Mouse (Mus musculus) heart, embryonic 10.5 days (tissue): ENCODE results near the gene Zfp985. TPM values are rescaled to one million over a fixed set of nuclear protein-coding genes. Genes with fewer than 3 reads are reported as not detected.

Experiments used
- polyA plus RNA-seq: library from polyadenylated mRNA; unstranded; fragments of >200 nt; fragmentation: Nextera tagmentation; extraction: Ambion mirVana; gene quantifications from 2 replicates; pipeline ENCODE4 v1.2.1, GENCODE M21; 2016

The Zfp985 gene
- polyA plus RNA-seq, 1 experiment from 2014 or later: 0.10 TPM

Other genes with a start within 250 kb of the Zfp985 start
- gene Zfp988, start 247.6 kb upstream of the Zfp985 start, polyA plus RNA-seq: 0.11 and 0.16 TPM in 2 replicates
- gene Zfp978, start 192.0 kb upstream of the Zfp985 start, polyA plus RNA-seq: 0.14 and 0.26 TPM in 2 replicates
- gene Zfp982, start 60.9 kb upstream of the Zfp985 start, polyA plus RNA-seq: 9.8 and 11.9 TPM in 2 replicates
- gene Gm16503, start 13.1 kb upstream of the Zfp985 start, polyA plus RNA-seq: 0.38 and 0.53 TPM in 2 replicates
- 6.0 and 6.3 TPM in 2 replicates for gene Zfp979, start 89.2 kb downstream of the Zfp985 start, polyA plus RNA-seq
- not detected in 2 replicates for gene Zfp534, start 149.3 kb downstream of the Zfp985 start, polyA plus RNA-seq